Mouse (Mus musculus) adrenal gland, postnatal 14 days (tissue): ENCODE measurements at regions not wholly inside any gene's neighbourhood (a gene's known extent, or its start where the extent isn't known, plus 50 kb on each side); places are given as distances from the start of the nearest gene placed in this dataset.

Experiments
- DNase-seq: peaks from one replicate; pipeline ENCODE4 v3.0.0; 2021; ENCODE audit warnings: mixed read lengths

DNA sequence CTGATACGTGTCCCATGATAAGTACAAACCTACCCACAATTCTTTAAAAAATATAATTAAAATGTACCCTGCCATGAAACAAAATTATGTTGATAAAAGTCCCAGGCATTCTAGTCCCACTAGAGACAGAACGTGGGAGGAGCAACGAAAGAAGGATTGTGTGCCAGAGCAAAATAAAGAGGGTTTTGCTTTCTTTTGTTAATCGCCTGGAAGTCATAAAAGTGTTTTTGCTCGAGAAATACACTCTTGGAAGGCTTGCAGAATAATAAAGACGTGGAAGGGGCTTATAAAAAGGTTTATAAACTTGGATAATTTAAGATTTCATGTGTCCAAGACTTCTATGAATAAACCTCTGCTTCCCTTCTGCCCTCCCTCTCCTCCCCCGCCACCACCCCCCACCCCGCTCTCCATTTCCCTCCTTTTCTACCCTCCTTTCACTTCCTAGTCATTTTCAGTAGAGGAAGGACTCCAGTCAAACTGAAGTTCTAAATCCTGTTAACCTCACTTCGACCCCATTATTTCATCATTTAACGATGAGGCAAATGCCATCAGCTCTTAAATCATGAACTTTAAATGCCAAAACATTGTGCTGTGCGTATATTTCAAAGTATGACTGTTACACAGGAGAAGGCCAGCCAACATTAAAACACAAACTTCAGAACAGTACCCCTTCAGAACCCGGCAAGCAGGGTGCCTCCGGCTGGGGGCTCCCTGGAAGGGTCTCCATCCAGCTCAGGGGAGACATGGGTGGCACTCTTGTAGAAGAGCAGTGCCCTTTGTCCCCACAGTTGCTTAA, 54.8 kb upstream of the Cep85l start:
- DNase-seq, result no peak

DNA sequence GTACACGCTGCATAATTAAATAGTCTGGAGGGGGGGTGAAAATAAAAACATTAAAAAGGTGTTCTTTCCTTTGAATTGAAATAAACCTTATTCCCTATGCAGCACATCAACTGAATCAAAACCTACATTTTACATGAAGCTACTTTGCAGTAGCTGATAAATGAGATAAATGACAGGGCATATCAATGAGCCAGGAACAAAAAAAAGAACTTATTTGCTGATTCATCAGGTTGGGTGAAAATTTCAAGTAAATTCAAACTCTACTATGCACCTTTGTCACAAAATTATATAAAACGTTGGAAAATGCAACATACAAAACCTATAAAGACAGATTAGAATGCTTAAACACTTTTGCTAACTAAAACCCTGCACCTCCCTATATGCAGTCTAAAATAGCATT, 53.0 kb upstream of the Cep85l start:
- no peak for DNase-seq

DNA sequence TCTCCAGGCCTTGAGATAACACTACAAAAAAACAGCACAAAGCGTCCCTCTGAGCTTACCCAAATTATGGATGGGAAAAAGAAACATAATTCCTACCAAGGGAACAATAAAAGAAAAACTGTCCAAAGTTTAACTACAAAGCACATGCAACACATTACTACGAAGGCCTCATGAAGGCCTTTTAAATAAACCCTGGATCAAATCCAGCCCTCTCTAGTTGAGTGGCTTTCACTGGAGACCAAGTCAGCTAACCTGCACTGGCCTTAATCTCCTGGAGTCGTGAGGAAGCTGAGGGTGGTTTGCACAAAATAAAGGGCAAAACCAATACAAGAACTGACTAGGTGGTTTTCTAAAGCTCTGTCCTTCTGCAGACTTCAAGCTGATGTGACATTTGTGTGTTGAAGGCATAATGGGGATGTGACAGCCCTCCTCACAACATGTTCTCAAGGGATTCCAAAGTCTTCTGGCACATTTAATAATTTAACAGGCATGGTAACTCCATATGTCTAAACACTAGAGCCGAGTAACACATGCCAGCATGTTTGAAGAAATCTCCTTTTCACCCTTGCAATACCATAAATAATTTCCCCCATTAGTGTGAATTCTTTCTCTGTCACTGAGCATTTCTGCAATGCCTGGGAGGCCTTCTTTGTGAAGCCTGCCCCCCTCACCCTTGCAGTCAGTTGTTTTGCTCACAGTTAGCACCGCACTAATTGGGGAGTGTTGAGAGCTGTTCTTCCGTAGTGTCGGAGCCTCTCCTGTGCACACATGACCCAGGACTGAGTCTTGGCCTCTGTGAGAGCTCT, 50.0 kb upstream of the Cep85l start:
- no peak for DNase-seq
